Mouse (Mus musculus) testis, adult 10 weeks (tissue): Measurements from ENCODE around the gene Rfc1. TPM values are rescaled to one million over a fixed set of nuclear protein-coding genes. Genes with fewer than 3 reads are reported as not detected.

Source experiments
- polyA plus RNA-seq: library from polyadenylated mRNA; stranded (reverse); fragments of 350-450 nt; fragmentation: Illumina TruSeq; extraction: RNeasy Lipid Tissue Mini Kit (QIAGEN cat#74804); gene quantifications from one replicate; pipeline ENCODE4 v1.2.3, GENCODE M21; 2014; ENCODE audit warnings: low read depth, low replicate concordance

Rfc1 gene
- polyA plus RNA-seq, result 85.2 TPM

DNA sequence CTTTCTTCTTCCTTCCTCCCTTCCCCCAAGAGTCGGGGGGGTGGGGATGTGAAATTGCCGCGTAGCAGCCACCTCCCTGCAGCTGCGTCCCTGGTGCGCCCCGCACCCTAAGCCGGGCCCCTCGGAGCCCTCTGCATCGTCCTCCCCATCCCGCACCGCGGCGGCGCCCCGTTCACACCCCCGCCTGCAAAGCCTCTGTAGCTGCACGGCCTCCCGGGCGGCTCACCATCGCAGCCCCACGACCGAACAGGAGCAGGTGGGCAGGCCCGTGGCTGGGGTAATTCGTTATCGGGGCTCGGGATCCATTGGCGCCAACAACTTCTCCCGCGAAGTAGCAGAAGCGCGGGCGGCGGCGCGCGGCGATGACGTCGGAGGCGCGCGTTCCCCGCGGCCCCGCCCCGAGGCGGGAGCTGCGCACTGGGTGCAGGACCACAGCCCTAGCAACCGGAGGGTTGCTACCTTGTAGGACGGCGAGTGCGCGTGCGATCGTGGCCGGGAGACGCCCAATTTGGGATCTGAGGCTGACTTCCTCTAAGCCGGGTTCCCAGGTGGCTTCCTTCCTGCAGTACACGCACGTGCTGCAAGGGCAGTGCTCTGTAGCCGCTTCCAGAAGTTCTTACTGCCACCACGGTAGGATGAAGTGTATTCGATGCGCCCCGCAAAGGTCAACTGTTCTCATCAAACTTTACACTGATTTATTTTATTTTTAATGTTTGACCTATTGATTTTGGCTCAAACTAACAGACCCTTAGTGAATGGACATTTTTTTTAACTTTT lies at the start of gene Rfc1:
Gene Rfc1, minus strand, starts transcription at position 373 of the 777 bp plus-strand sequence.

DNA sequence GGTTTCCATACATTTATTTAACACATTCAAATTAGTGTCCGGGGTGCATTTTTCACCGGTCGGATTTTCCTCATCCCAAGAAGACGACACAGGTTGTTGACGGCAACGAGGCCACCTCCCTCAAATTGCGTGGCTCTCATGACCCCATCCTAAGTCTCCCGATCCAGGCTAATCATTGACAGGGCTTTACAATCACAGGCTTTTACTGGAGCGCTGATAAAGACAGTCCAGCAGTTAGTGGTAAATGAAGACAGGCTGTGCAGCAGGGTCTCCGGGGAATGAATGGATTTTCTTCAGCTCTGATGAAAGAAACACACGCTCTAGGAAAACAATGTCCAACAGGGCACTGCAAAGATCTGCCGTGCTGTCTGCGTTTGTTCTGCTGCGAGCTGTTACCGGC lies 12.7 kb upstream of the Rfc1 start, which contains the start of gene Klb:
Gene Klb, plus strand, starts transcription at position 147 of the 400 bp plus-strand sequence.

Other genes with a start within 250 kb of the Rfc1 start
- 49.9 TPM for gene Tmem156, start 243.5 kb downstream of the Rfc1 start, polyA plus RNA-seq
- 28.3 TPM for gene Klhl5, start 228.1 kb downstream of the Rfc1 start, polyA plus RNA-seq
- gene Wdr19, start 136.0 kb downstream of the Rfc1 start, polyA plus RNA-seq, result 49.3 TPM
- 0.90 TPM for gene Klb, start 12.6 kb upstream of the Rfc1 start, polyA plus RNA-seq
- 182 TPM for gene Rpl9, start 55.8 kb upstream of the Rfc1 start, polyA plus RNA-seq
- 113 TPM for gene Lias, start 55.8 kb upstream of the Rfc1 start, polyA plus RNA-seq
- 7.9 TPM for gene Ugdh, start 100.3 kb upstream of the Rfc1 start, polyA plus RNA-seq
- not detected for gene Gm43552, start 157.2 kb upstream of the Rfc1 start, polyA plus RNA-seq
- 123 TPM for gene Smim14, start 201.5 kb upstream of the Rfc1 start, polyA plus RNA-seq
- gene Ube2k, start 201.6 kb upstream of the Rfc1 start, polyA plus RNA-seq, result 349 TPM